Comparison of ENCODE assay signal across 16 mouse cellular contexts in genomic region chr16:27978730-27979440, GRCm38 (mm10).
DNase-seq lines count a peak whose midpoint lies in the region; ATAC-seq lines count a peak whose summit lies in the region.
"Had no signal": no experiment of that assay in that cellular context is flagged by ENCODE, and none has a peak within 500 bp of the region (broad histone marks: within the 10 kb centered on the region; RNA-seq: fewer than 3 reads in every experiment).

No protein-coding gene starts in this region.

- ATAC-seq in cerebellum, adult (ENCODE audit: insufficient number of reproducible peaks, low FRiP score, low TSS enrichment): peak; percentile 64
- ATAC-seq: forebrain, postnatal 0 days; inflammation-experienced regulatory T-cells, adult 6 months; midbrain, embryonic 15.5 days had no signal

- DNase-seq in cerebellum, postnatal 4 days (ENCODE audit: low spot score in 2 of 2): no peak
- DNase-seq in brain, adult 2 months (ENCODE audit: low read depth, low spot score): peak; percentile 63
- peak; percentile 29 for DNase-seq in cerebellum, adult 9-11 months
- DNase-seq in gastrocnemius, adult 8-10 months (ENCODE audit: low spot score in 2 of 2): no peak
- DNase-seq in ovary, postnatal 14 days (ENCODE audit: low spot score): no peak
- no peak for DNase-seq in layer of hippocampus, postnatal 25 days (ENCODE audit: extremely low spot score in 1 of 2, low spot score in 1 of 2)
- DNase-seq in kidney, adult 18-20 months: no peak
- DNase-seq: forebrain, postnatal 0 days; heart, postnatal 36 days; kidney, adult 8-10 months; kidney, postnatal 10 days; lung, postnatal 4 days; thymus, adult 2 months had no signal

Comparison
In these comparisons a context has a peak if more than half of its experiments do, and no peak if none do; other contexts are left out.
1. DNase-seq: peak in brain, adult 2 months (single experiment) and cerebellum, adult 9-11 months (single experiment); none in cerebellum, postnatal 4 days (0 of 2), gastrocnemius, adult 8-10 months (0 of 2), ovary, postnatal 14 days (single experiment), layer of hippocampus, postnatal 25 days (0 of 2) and kidney, adult 18-20 months (single experiment).